Mouse (Mus musculus) layer of hippocampus, adult 18-20 months (tissue): ENCODE results near the gene Nfkbiz. TPM values are rescaled to one million over a fixed set of nuclear protein-coding genes. Genes with fewer than 3 reads are reported as not detected.

Experiments
- DNase-seq, 2 experiments: peaks; one replicate each; pipeline ENCODE4 v3.0.0; 2022; ENCODE audit warnings: low spot score in 2 of 2
- total RNA-seq, 2 experiments: library from RNA; stranded (reverse); gene quantifications; 2 replicates each; pipeline ENCODE4 v1.2.3; 2021

Nfkbiz gene
- total RNA-seq, 2 experiments from 2014 or later, result 6.0 to 6.5 TPM

- DNase-seq, result no peak
These were observed 6.1 kb downstream of the Nfkbiz start for GRCm38 (mm10) chr16:55832617-55833016.

GRCm38 (mm10) chr16:55832040-55832439 lies 6.7 kb downstream of the Nfkbiz start:
- DNase-seq, result no peak

- DNase-seq, result no peak
These were observed 7.2 kb downstream of the Nfkbiz start for GRCm38 (mm10) chr16:55831451-55831850.

- DNase-seq, result no peak
These were observed 15.1 kb downstream of the Nfkbiz start for GRCm38 (mm10) chr16:55823398-55824155.

GRCm38 (mm10) chr16:55822741-55823397 lies 15.8 kb downstream of the Nfkbiz start:
- no peak for DNase-seq

GRCm38 (mm10) chr16:55821997-55822740 lies 16.5 kb downstream of the Nfkbiz start:
- DNase-seq, result peak; percentile 65 to 83

- DNase-seq, result no peak
These were observed 17.1 kb downstream of the Nfkbiz start for GRCm38 (mm10) chr16:55821571-55821981.

- DNase-seq, result no peak
These were observed 17.7 kb downstream of the Nfkbiz start for GRCm38 (mm10) chr16:55820916-55821570.

- DNase-seq, result no peak
These were observed 18.4 kb downstream of the Nfkbiz start for GRCm38 (mm10) chr16:55820161-55820915.

- no peak for DNase-seq
These were observed 19.4 kb downstream of the Nfkbiz start for GRCm38 (mm10) chr16:55819186-55819861.

GRCm38 (mm10) chr16:55817717-55818515 lies 20.8 kb downstream of the Nfkbiz start:
- DNase-seq, result no peak

- DNase-seq, result no peak
These were observed 22.3 kb downstream of the Nfkbiz start for GRCm38 (mm10) chr16:55816202-55816941.

- DNase-seq, result no peak
These were observed 23.2 kb downstream of the Nfkbiz start for GRCm38 (mm10) chr16:55815466-55815865.

- no peak for DNase-seq
These were observed 24.0 kb downstream of the Nfkbiz start for GRCm38 (mm10) chr16:55814686-55815085.

GRCm38 (mm10) chr16:55813916-55814315 lies 24.8 kb downstream of the Nfkbiz start:
- no peak for DNase-seq

GRCm38 (mm10) chr16:55811792-55812191 lies 26.9 kb downstream of the Nfkbiz start:
- no peak for DNase-seq

GRCm38 (mm10) chr16:55809779-55810514 lies 28.8 kb downstream of the Nfkbiz start:
- DNase-seq, result no peak

- DNase-seq, result no peak
These were observed 29.4 kb downstream of the Nfkbiz start for GRCm38 (mm10) chr16:55809345-55809744.
